Mouse (Mus musculus) myocyte (in vitro differentiated cells): ENCODE measurements around the gene Cxcl9. TPM values are rescaled to one million over a fixed set of nuclear protein-coding genes. Genes with fewer than 3 reads are reported as not detected.

Source experiments
- H3K27me3 ChIP-seq: one replicate; pipeline ENCODE4 v1.6.1; 2011; ENCODE audit not compliant: control insufficient read depth, insufficient read depth, insufficient read length
- H3K36me3 ChIP-seq: one replicate; pipeline ENCODE4 v1.6.1; 2011; ENCODE audit not compliant: control insufficient read depth, insufficient read depth
- H3K4me2 ChIP-seq: one replicate; pipeline ENCODE4 v1.6.1; 2011; ENCODE audit warnings: low read depth, control low read depth
- H3K4me3 ChIP-seq: one replicate; pipeline ENCODE4 v1.5.1; 2011; ENCODE audit warnings: mild to moderate bottlenecking, control low read depth, moderate library complexity
- H3K79me2 ChIP-seq: one replicate; pipeline ENCODE4 v1.6.1; 2011; ENCODE audit not compliant: control insufficient read depth, insufficient read depth
- H3ac ChIP-seq: one replicate; pipeline ENCODE4 v1.6.1; 2011; ENCODE audit not compliant: control insufficient read depth, insufficient read length
- CEBPB ChIP-seq: IDR thresholded peaks from 2 replicates; pipeline ENCODE4 v1.6.1; 2011; ENCODE audit warnings: mild to moderate bottlenecking, moderate library complexity; ENCODE audit not compliant: poor library complexity, insufficient read depth, severe bottlenecking
- E2F4 ChIP-seq: IDR thresholded peaks from one replicate; pipeline ENCODE4 v1.6.1; 2011; ENCODE audit warnings: mild to moderate bottlenecking, control low read depth, moderate library complexity; ENCODE audit not compliant: insufficient read depth
- MAX ChIP-seq: IDR thresholded peaks from one replicate; pipeline ENCODE4 v1.6.1; 2011; ENCODE audit warnings: low read depth, mild to moderate bottlenecking, control low read depth
- MYOD1 ChIP-seq, 3 experiments: IDR thresholded peaks; one replicate each; pipeline ENCODE4 v1.6.1; 2011; ENCODE audit warnings: control low read depth in 2 of 3, low read depth in 2 of 3, mild to moderate bottlenecking in 2 of 3, moderate library complexity in 1 of 3; ENCODE audit not compliant: insufficient read length in 2 of 3, control insufficient read depth in 1 of 3
- MYOG ChIP-seq, 3 experiments: IDR thresholded peaks; one replicate each; pipeline ENCODE4 v1.6.1; 2011; ENCODE audit warnings: control low read depth in 2 of 3, low read depth in 2 of 3, mild to moderate bottlenecking in 2 of 3; ENCODE audit not compliant: insufficient read length in 2 of 3, control insufficient read depth in 1 of 3, insufficient read depth in 1 of 3
- POLR2A ChIP-seq: IDR thresholded peaks from one replicate; pipeline ENCODE4 v1.6.1; 2011; ENCODE audit warnings: low read depth, mild to moderate bottlenecking, control low read depth, moderate library complexity; ENCODE audit not compliant: insufficient read length
- POLR2AphosphoS2 ChIP-seq: IDR thresholded peaks from one replicate; pipeline ENCODE4 v1.6.1; 2011; ENCODE audit warnings: low read depth, control low read depth; ENCODE audit not compliant: insufficient read length
- REST ChIP-seq: IDR thresholded peaks from one replicate; pipeline ENCODE4 v1.6.1; 2011; ENCODE audit warnings: mild to moderate bottlenecking, control low read depth, moderate library complexity; ENCODE audit not compliant: insufficient read depth, insufficient read length
- SRF ChIP-seq: IDR thresholded peaks from one replicate; pipeline ENCODE4 v1.6.1; 2011; ENCODE audit warnings: low read depth; ENCODE audit not compliant: control insufficient read depth, insufficient read length
- TCF12 ChIP-seq: IDR thresholded peaks from one replicate; pipeline ENCODE4 v1.6.1; 2011; ENCODE audit warnings: mild to moderate bottlenecking, control low read depth; ENCODE audit not compliant: poor library complexity, insufficient read depth, severe bottlenecking
- TCF3 ChIP-seq: IDR thresholded peaks from one replicate; pipeline ENCODE4 v1.6.1; 2011; ENCODE audit warnings: low read depth, control low read depth; ENCODE audit not compliant: insufficient read length
- USF1 ChIP-seq: IDR thresholded peaks from one replicate; pipeline ENCODE4 v1.6.1; 2011; ENCODE audit warnings: low read depth, mild to moderate bottlenecking, control low read depth, moderate library complexity
- polyA plus RNA-seq: library from polyadenylated mRNA; unstranded; fragments of >200 nt; fragmentation: generic; extraction: Trizol; gene quantifications from one replicate; pipeline ENCODE4 v1.2.1, GENCODE M21; 2012; ENCODE audit warnings: missing spikeins

Gene Cxcl9
- polyA plus RNA-seq = 0.02 TPM

DNA sequence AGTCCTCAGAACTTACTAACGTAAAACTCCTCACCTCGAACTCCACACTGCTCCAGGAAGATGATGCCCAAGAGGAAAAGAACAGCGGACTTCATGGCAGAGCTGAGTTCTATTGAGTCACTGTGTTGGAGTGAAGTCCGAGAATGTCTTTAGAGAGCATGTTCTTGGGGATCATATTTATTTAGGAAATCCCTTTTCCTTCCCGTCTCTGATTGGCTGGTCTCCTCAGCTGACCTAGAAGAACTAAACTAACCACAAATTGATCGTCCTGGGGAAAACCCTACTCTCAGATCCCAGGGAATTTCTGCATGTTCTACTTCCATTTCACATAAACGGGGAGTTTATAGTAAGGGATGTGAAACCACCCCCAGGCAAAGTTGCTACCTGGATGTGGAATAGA, at the start of gene Cxcl9:
Gene Cxcl9 (minus strand): TSS at position 151 of the 400 bp plus-strand sequence.
- Histone ChIP-seq H3K79me2 (no peaks in the 10 kb centered on the region), H3K4me2 (no peak within 1 kb of the TSS), H3K36me3 (no peaks in the 10 kb centered on the region), H3K27me3 (no peaks in the 10 kb centered on the region), H3K4me3 (no peak within 1 kb of the TSS), H3ac (no peak within 1 kb of the TSS)
- TF ChIP-seq MYOD1 (IDR thresholded peaks at IDR 0.05; ENCODE audit: control insufficient read depth in 1 of 3, insufficient read length in 2 of 3, low read depth in 2 of 3) (no peak), POLR2AphosphoS2 (no peak), CEBPB (no peak), USF1 (peak; percentile 33), TCF3 (no peak), E2F4 (no peak)

DNA sequence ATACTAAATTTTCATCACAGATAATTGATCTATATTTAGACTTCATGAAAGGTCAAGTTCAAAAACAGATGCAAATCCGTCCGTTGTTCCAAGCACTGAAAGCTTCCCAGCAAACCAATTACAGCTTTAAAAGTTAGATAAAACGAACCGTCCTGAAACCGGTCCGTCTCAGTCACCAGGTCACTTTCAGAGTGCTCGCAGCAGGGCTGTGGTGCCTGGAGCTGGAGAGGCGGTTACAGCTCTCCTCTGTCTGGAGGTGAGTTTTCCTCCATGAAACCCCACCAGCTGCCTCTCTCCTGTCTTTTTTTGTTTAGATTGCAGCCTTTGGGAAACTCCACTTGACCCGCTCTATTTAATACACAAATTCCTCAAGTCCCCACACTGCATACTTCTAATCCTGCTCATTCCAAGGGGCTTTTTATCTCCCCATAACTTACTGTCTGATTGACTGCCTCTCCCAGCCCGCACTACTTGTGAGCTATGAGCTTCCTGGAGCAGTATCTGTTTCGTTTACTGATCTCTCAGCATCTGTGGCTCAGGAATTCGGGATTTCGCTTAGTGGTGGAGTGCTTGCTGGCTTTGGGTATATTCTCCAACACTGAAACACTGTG, 49.0 kb upstream of the Cxcl9 start:
- H3K4me3 ChIP-seq = no peak overlapping the region
- no peaks in the 10 kb centered on the region for H3K36me3 ChIP-seq
- no peak for TF ChIP-seq MAX
- no peak for TF ChIP-seq POLR2A
- no peak for TF ChIP-seq E2F4
- no peak for TF ChIP-seq REST
- no peak for TF ChIP-seq USF1
- no peak overlapping the region for H3K4me2 ChIP-seq
- H3K79me2 ChIP-seq = no peaks in the 10 kb centered on the region
- no peaks in the 10 kb centered on the region for H3K27me3 ChIP-seq
- no peak overlapping the region for H3ac ChIP-seq

DNA sequence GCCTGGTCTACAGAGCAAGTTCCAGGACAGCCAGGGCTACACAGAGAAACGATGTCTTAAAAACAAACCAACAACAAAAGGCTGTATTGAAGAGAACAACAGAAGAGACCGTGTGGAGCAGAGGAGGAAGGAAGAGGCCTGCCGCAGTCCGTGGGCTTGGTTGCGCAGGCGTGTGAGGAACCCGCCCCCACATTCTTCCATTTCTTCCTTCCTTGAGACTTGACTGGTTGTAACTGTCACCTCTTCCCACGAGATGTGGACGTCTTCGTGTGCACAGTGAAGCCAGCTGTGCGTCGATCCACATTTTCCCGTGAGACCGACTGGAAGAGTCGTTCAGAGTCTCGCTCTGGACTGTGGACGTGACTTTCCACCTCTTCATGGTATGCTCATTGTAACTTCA, 47.5 kb upstream of the Cxcl9 start:
- H3K4me2 ChIP-seq = no peak overlapping the region
- H3ac ChIP-seq = no peak overlapping the region
- no peaks in the 10 kb centered on the region for H3K27me3 ChIP-seq
- H3K4me3 ChIP-seq = no peak overlapping the region
- H3K79me2 ChIP-seq = no peaks in the 10 kb centered on the region
- H3K36me3 ChIP-seq = no peaks in the 10 kb centered on the region
- no peak for TF ChIP-seq POLR2AphosphoS2
- no peak for TF ChIP-seq E2F4
- TF ChIP-seq TCF12 = no peak
- no peak for TF ChIP-seq USF1
- TF ChIP-seq TCF3 = no peak
- no peak for TF ChIP-seq POLR2A
- TF ChIP-seq MYOG (IDR thresholded peaks at IDR 0.05; ENCODE audit: control insufficient read depth in 1 of 3, insufficient read depth in 1 of 3, insufficient read length in 2 of 3, low read depth in 2 of 3) = no peak
- TF ChIP-seq MYOD1 (IDR thresholded peaks at IDR 0.05; ENCODE audit: control insufficient read depth in 1 of 3, insufficient read length in 2 of 3, low read depth in 2 of 3) = no peak
- no peak for TF ChIP-seq CEBPB
- TF ChIP-seq SRF = no peak
- TF ChIP-seq REST = no peak
- TF ChIP-seq MAX = no peak

DNA sequence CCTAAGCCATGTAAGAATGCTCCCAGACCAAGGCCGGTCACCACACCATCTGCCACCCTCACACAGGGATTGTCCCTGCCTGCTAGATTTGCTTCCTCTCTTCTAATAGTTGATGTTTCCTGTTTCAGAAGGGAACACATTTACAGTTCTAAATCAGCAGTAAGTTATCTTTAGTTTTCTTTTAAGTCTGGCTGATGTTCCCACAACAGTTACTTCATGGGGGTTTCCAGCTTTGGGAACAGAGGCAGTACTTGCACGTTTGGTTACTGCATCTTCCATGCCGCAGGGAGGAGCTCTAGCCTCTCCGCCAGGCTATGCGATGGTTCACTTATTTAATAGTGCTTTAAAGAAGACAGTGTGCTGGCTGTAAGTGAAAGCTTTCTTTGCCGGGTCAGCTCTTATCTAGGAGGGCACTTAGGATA, 46.9 kb upstream of the Cxcl9 start:
- H3K27me3 ChIP-seq = no peaks in the 10 kb centered on the region
- TF ChIP-seq E2F4 = no peak
- TF ChIP-seq MYOD1 (IDR thresholded peaks at IDR 0.05; ENCODE audit: control insufficient read depth in 1 of 3, insufficient read length in 2 of 3, low read depth in 2 of 3) = no peak
- no peak for TF ChIP-seq POLR2AphosphoS2
- no peak for TF ChIP-seq TCF3
- TF ChIP-seq USF1 = no peak
- TF ChIP-seq SRF = no peak
- TF ChIP-seq POLR2A = no peak
- no peak for TF ChIP-seq TCF12
- TF ChIP-seq MAX = no peak
- TF ChIP-seq REST = no peak
- no peak for TF ChIP-seq CEBPB
- H3K79me2 ChIP-seq = no peaks in the 10 kb centered on the region
- no peak overlapping the region for H3K4me3 ChIP-seq
- no peaks in the 10 kb centered on the region for H3K36me3 ChIP-seq
- H3K4me2 ChIP-seq = no peak overlapping the region
- H3ac ChIP-seq = no peak overlapping the region

DNA sequence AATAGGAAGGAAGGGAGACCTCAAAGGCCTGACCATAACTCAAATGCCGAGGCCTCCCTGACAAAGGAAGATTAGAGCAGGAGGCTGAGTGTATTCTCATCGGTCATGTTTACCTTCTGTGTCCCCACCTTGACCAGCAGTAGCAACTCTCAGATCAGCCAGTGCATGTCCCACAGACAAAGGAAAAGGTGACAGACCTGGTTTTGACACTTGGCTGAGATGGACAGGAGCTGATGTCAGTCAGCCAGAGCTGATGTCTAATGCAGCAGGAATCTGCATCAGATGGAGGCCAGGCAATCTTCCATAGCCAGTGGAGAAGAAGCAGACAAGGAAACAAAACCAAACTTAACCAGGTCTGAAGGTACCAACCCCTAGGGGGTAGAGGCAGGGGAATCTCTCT, 44.7 kb upstream of the Cxcl9 start:
- Histone ChIP-seq H3K27me3 (no peaks in the 10 kb centered on the region), H3K36me3 (no peaks in the 10 kb centered on the region), H3K4me3 (no peak overlapping the region), H3K79me2 (no peaks in the 10 kb centered on the region), H3ac (no peak overlapping the region), H3K4me2 (no peak overlapping the region)
- TF ChIP-seq MYOD1 (IDR thresholded peaks at IDR 0.05; ENCODE audit: control insufficient read depth in 1 of 3, insufficient read length in 2 of 3, low read depth in 2 of 3) (no peak), MAX (no peak), SRF (no peak), CEBPB (no peak), USF1 (no peak), E2F4 (no peak), REST (no peak), TCF12 (no peak), MYOG (IDR thresholded peaks at IDR 0.05; ENCODE audit: control insufficient read depth in 1 of 3, insufficient read depth in 1 of 3, insufficient read length in 2 of 3, low read depth in 2 of 3) (no peak), TCF3 (no peak), POLR2A (no peak)
